Mouse (Mus musculus) C2C12 (cell line): ENCODE data around the gene Unc45b.

Experiments used
- CTCF ChIP-seq: IDR thresholded peaks from one replicate; pipeline ENCODE4 v1.5.1; 2011; ENCODE audit not compliant: control insufficient read depth, insufficient read depth, insufficient read length
- MYOD1 ChIP-seq: IDR thresholded peaks from one replicate; pipeline ENCODE4 v1.6.1; 2011; ENCODE audit warnings: low read depth; ENCODE audit not compliant: control insufficient read depth, insufficient read length

- no peak for TF ChIP-seq CTCF
- no peak for TF ChIP-seq MYOD1
These were observed 41.7 kb downstream of the Unc45b start for GRCm38 (mm10) chr11:82951865-82952611.
